Mouse (Mus musculus): ENCODE measurements around the gene Pif1. TPM values are rescaled to one million over a fixed set of nuclear protein-coding genes. Genes with fewer than 3 reads are reported as not detected.

Pif1 gene
- polyA plus RNA-seq, 1 experiment from 2014 or later: 3.5 TPM

GRCm38 (mm10) chr9:65611969-65612486 is 25.1 kb downstream of the Pif1 start:
- ATAC-seq (replicated peaks; ENCODE audit: low FRiP score, low read depth): no peak
- no peak for DNase-seq (ENCODE audit: low spot score)
- H3K27ac ChIP-seq: no peak overlapping the region
- no peak for TF ChIP-seq CTCF (IDR thresholded peaks at IDR 0.05; ENCODE audit: low read depth)
- H3K4me2 ChIP-seq (ENCODE audit: low read length): no peak overlapping the region
- 73% methylated on average over 5 of the region's 5 CpGs for WGBS
- H3K9me3 ChIP-seq (replicated peaks; ENCODE audit: low read length): no peaks in the 10 kb centered on the region
- no peaks in the 10 kb centered on the region for H3K36me3 ChIP-seq (ENCODE audit: insufficient read depth, low read length)
- H3K27me3 ChIP-seq (ENCODE audit: insufficient read depth, low read length): no peaks in the 10 kb centered on the region
- no peak overlapping the region for H3K9ac ChIP-seq (ENCODE audit: low read depth, low read length)
- H3K4me3 ChIP-seq (replicated peaks; ENCODE audit: low read depth, low read length): no peak overlapping the region
- H3K4me1 ChIP-seq (replicated peaks; ENCODE audit: insufficient read depth, low read length): no peaks in the 10 kb centered on the region

- no peak for ATAC-seq (replicated peaks; ENCODE audit: low FRiP score, low read depth)
- H3K9me3 ChIP-seq (replicated peaks; ENCODE audit: low read length): no peaks in the 10 kb centered on the region
- TF ChIP-seq CTCF (IDR thresholded peaks at IDR 0.05; ENCODE audit: low read depth): no peak
- H3K27ac ChIP-seq: no peak overlapping the region
- H3K4me3 ChIP-seq (replicated peaks; ENCODE audit: low read depth, low read length): no peak overlapping the region
- no peaks in the 10 kb centered on the region for H3K27me3 ChIP-seq (ENCODE audit: insufficient read depth, low read length)
- DNase-seq (ENCODE audit: low spot score): no peak
- 49% methylated on average over 2 of the region's 2 CpGs for WGBS
- no peak overlapping the region for H3K9ac ChIP-seq (ENCODE audit: low read depth, low read length)
- H3K4me2 ChIP-seq (ENCODE audit: low read length): no peak overlapping the region
- no peaks in the 10 kb centered on the region for H3K36me3 ChIP-seq (ENCODE audit: insufficient read depth, low read length)
- no peaks in the 10 kb centered on the region for H3K4me1 ChIP-seq (replicated peaks; ENCODE audit: insufficient read depth, low read length)
Observed at GRCm38 (mm10) chr9:65613098-65613497, 26.1 kb downstream of the Pif1 start.

- ATAC-seq (replicated peaks; ENCODE audit: low FRiP score, low read depth): no peak
- WGBS: 66% methylated on average over 3 of the region's 3 CpGs
- Histone ChIP-seq H3K27ac (no peak overlapping the region), H3K4me1 (replicated peaks; ENCODE audit: insufficient read depth, low read length) (no peaks in the 10 kb centered on the region), H3K9ac (ENCODE audit: low read depth, low read length) (no peak overlapping the region), H3K9me3 (replicated peaks; ENCODE audit: low read length) (no peaks in the 10 kb centered on the region), H3K4me3 (replicated peaks; ENCODE audit: low read depth, low read length) (no peak overlapping the region), H3K4me2 (ENCODE audit: low read length) (no peak overlapping the region), H3K36me3 (ENCODE audit: insufficient read depth, low read length) (no peaks in the 10 kb centered on the region), H3K27me3 (ENCODE audit: insufficient read depth, low read length) (no peaks in the 10 kb centered on the region)
- no peak for TF ChIP-seq CTCF (IDR thresholded peaks at IDR 0.05; ENCODE audit: low read depth)
- DNase-seq (ENCODE audit: low spot score): no peak
Observed at GRCm38 (mm10) chr9:65619311-65619710, 32.4 kb downstream of the Pif1 start.

GRCm38 (mm10) chr9:65621196-65621595 is 34.2 kb downstream of the Pif1 start:
- Histone ChIP-seq H3K36me3 (ENCODE audit: insufficient read depth, low read length) (no peaks in the 10 kb centered on the region), H3K9me3 (replicated peaks; ENCODE audit: low read length) (no peaks in the 10 kb centered on the region), H3K9ac (ENCODE audit: low read depth, low read length) (no peak overlapping the region), H3K4me2 (ENCODE audit: low read length) (no peak overlapping the region), H3K27me3 (ENCODE audit: insufficient read depth, low read length) (no peaks in the 10 kb centered on the region), H3K27ac (no peak overlapping the region), H3K4me1 (replicated peaks; ENCODE audit: insufficient read depth, low read length) (no peaks in the 10 kb centered on the region), H3K4me3 (replicated peaks; ENCODE audit: low read depth, low read length) (no peak overlapping the region)
- WGBS: 94% methylated on average over 4 of the region's 4 CpGs
- DNase-seq (ENCODE audit: low spot score) (no peak), ATAC-seq (replicated peaks; ENCODE audit: low FRiP score, low read depth) (no peak)
- TF ChIP-seq CTCF (IDR thresholded peaks at IDR 0.05; ENCODE audit: low read depth): no peak

- Histone ChIP-seq H3K9me3 (replicated peaks; ENCODE audit: low read length) (no peaks in the 10 kb centered on the region), H3K27ac (no peak overlapping the region), H3K4me3 (replicated peaks; ENCODE audit: low read depth, low read length) (no peak overlapping the region), H3K4me2 (ENCODE audit: low read length) (no peak overlapping the region), H3K4me1 (replicated peaks; ENCODE audit: insufficient read depth, low read length) (no peaks in the 10 kb centered on the region), H3K27me3 (ENCODE audit: insufficient read depth, low read length) (no peaks in the 10 kb centered on the region), H3K9ac (ENCODE audit: low read depth, low read length) (no peak overlapping the region), H3K36me3 (ENCODE audit: insufficient read depth, low read length) (no peaks in the 10 kb centered on the region)
- no peak for DNase-seq (ENCODE audit: low spot score)
- WGBS: 76% methylated on average over 2 of the region's 2 CpGs
- no peak for TF ChIP-seq CTCF (IDR thresholded peaks at IDR 0.05; ENCODE audit: low read depth)
- ATAC-seq (replicated peaks; ENCODE audit: low FRiP score, low read depth): no peak
Observed at GRCm38 (mm10) chr9:65621666-65622065, 34.7 kb downstream of the Pif1 start.

- WGBS: 67% methylated on average over 5 of the region's 5 CpGs
Observed at GRCm38 (mm10) chr9:65622826-65623225, 35.9 kb downstream of the Pif1 start.

GRCm38 (mm10) chr9:65624266-65624665 is 37.3 kb downstream of the Pif1 start:
- Histone ChIP-seq H3K4me1 (replicated peaks; ENCODE audit: insufficient read depth, low read length) (no peaks in the 10 kb centered on the region), H3K27me3 (ENCODE audit: insufficient read depth, low read length) (no peaks in the 10 kb centered on the region), H3K9me3 (replicated peaks; ENCODE audit: low read length) (no peaks in the 10 kb centered on the region), H3K27ac (no peak overlapping the region), H3K4me3 (replicated peaks; ENCODE audit: low read depth, low read length) (no peak overlapping the region), H3K36me3 (ENCODE audit: insufficient read depth, low read length) (no peaks in the 10 kb centered on the region), H3K9ac (ENCODE audit: low read depth, low read length) (no peak overlapping the region), H3K4me2 (ENCODE audit: low read length) (no peak overlapping the region)
- WGBS: 76% methylated on average over 2 of the region's 2 CpGs
- ATAC-seq (replicated peaks; ENCODE audit: low FRiP score, low read depth) (no peak), DNase-seq (ENCODE audit: low spot score) (no peak)
- no peak for TF ChIP-seq CTCF (IDR thresholded peaks at IDR 0.05; ENCODE audit: low read depth)

More at GRCm38 (mm10) chr9:65622826-65623225, 35.9 kb downstream of the Pif1 start:
- TF ChIP-seq CTCF (IDR thresholded peaks at IDR 0.05; ENCODE audit: low read depth): no peak
- no peaks in the 10 kb centered on the region for H3K36me3 ChIP-seq (ENCODE audit: insufficient read depth, low read length)
- H3K9ac ChIP-seq (ENCODE audit: low read depth, low read length): no peak overlapping the region
- no peak overlapping the region for H3K4me3 ChIP-seq (replicated peaks; ENCODE audit: low read depth, low read length)
- no peak overlapping the region for H3K4me2 ChIP-seq (ENCODE audit: low read length)
- ATAC-seq (replicated peaks; ENCODE audit: low FRiP score, low read depth) (no peak), DNase-seq (ENCODE audit: low spot score) (no peak)
- H3K27ac ChIP-seq: no peak overlapping the region
- no peaks in the 10 kb centered on the region for H3K9me3 ChIP-seq (replicated peaks; ENCODE audit: low read length)
- no peaks in the 10 kb centered on the region for H3K4me1 ChIP-seq (replicated peaks; ENCODE audit: insufficient read depth, low read length)
- H3K27me3 ChIP-seq (ENCODE audit: insufficient read depth, low read length): no peaks in the 10 kb centered on the region

Data from kidney, postnatal 0 days (tissue).